Comparison of ENCODE assay signal across 12 mouse cellular contexts in the genomic region with DNA sequence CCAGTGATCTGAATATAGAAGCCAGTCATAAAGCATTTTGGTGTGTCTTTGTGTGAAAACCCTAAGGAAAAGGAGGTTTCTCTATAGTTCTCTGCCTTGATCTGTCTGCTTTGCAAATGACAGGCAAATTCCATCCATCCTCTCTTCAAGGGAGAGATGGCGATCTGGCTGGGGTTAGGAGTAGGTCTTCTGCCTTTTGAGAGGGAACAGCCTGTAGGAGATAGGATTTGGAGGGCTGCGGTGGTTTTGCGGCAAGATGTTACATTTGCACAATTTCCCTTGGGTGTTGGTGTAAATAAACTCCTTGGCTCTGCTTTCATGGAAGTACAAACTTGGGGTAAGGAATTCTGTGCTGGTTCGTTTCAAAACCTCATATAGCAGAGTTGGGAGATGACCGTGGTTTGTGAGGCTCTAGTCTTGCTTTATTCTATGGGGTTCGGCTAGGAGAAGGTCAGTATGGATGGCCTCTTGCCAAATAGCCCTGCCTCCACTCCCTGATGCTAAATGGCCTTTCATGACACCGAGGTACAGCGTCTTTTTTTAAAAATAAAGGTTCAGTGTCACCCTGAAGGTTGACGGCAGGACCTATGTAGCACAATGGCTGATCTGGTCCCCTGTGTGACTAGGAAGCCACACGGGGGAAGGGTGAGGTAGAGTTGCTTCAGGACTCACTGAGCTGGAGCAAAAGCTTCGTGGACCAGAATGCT.
DNase-seq lines count a peak whose midpoint lies in the region; ATAC-seq and TF ChIP-seq lines count a peak whose summit lies in the region.
"Had no signal": no experiment of that assay in that cellular context is flagged by ENCODE, and none has a peak within 500 bp of the region (broad histone marks: within the 10 kb centered on the region; RNA-seq: fewer than 3 reads in every experiment).

No protein-coding gene starts in this region.

- no peak overlapping the region for H3K9ac ChIP-seq in intestine, postnatal 0 days (ENCODE audit: low read depth, low read length)
- H3K9ac ChIP-seq: liver, embryonic 15.5 days had no signal

- no peak for TF ChIP-seq CTCF in intestine, postnatal 0 days (IDR thresholded peaks at IDR 0.05; ENCODE audit: low read depth)

- H3K4me1 ChIP-seq in midbrain, embryonic 10.5 days, result peaks cover 37% of the 10 kb centered on the region
- no peaks in the 10 kb centered on the region for H3K4me1 ChIP-seq in intestine, postnatal 0 days (replicated peaks; ENCODE audit: control insufficient read depth, insufficient read depth, low read length)
- H3K4me1 ChIP-seq: liver, embryonic 15.5 days had no signal

- H3K27ac ChIP-seq in midbrain, embryonic 10.5 days (replicated peaks), result no peak overlapping the region
- no peak overlapping the region for H3K27ac ChIP-seq in intestine, postnatal 0 days (ENCODE audit: low read depth, low read length)
- H3K27ac ChIP-seq: kidney, postnatal 0 days; liver, embryonic 15.5 days had no signal

- H3K9me3 ChIP-seq in midbrain, embryonic 10.5 days (replicated peaks), result no peaks in the 10 kb centered on the region
- H3K9me3 ChIP-seq in intestine, postnatal 0 days (ENCODE audit: control insufficient read depth), result no peaks in the 10 kb centered on the region
- H3K9me3 ChIP-seq: liver, embryonic 15.5 days had no signal

- DNase-seq in adrenal gland, postnatal 10 days, result peak; percentile 22
- DNase-seq in adrenal gland, adult 18-20 months (ENCODE audit: low spot score in 2 of 2), result no peak
- DNase-seq in retina, postnatal 1 day, result peak; percentile 28
- no peak for DNase-seq in retina, embryonic 14.5 days (ENCODE audit: low spot score)
- DNase-seq in midbrain, embryonic 10.5 days (ENCODE audit: low spot score), result no peak
- no peak for DNase-seq in ovary, postnatal 14 days (ENCODE audit: low spot score)
- no peak for DNase-seq in testis, postnatal 10 days (ENCODE audit: low spot score)
- DNase-seq: heart, postnatal 36 days had no signal

- ATAC-seq in intestine, postnatal 0 days, result no peak

- WGBS in midbrain, embryonic 10.5 days, result 84% methylated on average over 11 of the region's 11 CpGs
- WGBS in intestine, postnatal 0 days, result 81% methylated on average over 11 of the region's 11 CpGs

- no peak overlapping the region for H3K4me2 ChIP-seq in intestine, postnatal 0 days (replicated peaks; ENCODE audit: low read depth)
- H3K4me2 ChIP-seq: liver, embryonic 15.5 days had no signal

- H3K4me3 ChIP-seq in midbrain, embryonic 10.5 days, result peak overlapping the region; percentile 51; the same call in 1 of the 2 replicates
- H3K4me3 ChIP-seq in intestine, postnatal 0 days (ENCODE audit: low read depth, low read length), result no peak overlapping the region
- H3K4me3 ChIP-seq: erythroblast, embryonic 14.5 days; liver, embryonic 15.5 days had no signal

- H3K36me3 ChIP-seq in midbrain, embryonic 10.5 days, result no peaks in the 10 kb centered on the region
- no peaks in the 10 kb centered on the region for H3K36me3 ChIP-seq in intestine, postnatal 0 days (ENCODE audit: control insufficient read depth, insufficient read depth)
- H3K36me3 ChIP-seq: liver, embryonic 15.5 days had no signal

- peaks cover 29% of the 10 kb centered on the region for H3K27me3 ChIP-seq in midbrain, embryonic 10.5 days (ENCODE audit: low read depth, poor library complexity, severe bottlenecking)
- no peaks in the 10 kb centered on the region for H3K27me3 ChIP-seq in intestine, postnatal 0 days (replicated peaks; ENCODE audit: control insufficient read depth, insufficient read depth, low read length)

Comparison
In these comparisons a context has a peak if more than half of its experiments do, and no peak if none do; other contexts are left out.
1. DNase-seq: peak in adrenal gland, postnatal 10 days (single experiment) and retina, postnatal 1 day (single experiment); none in adrenal gland, adult 18-20 months (0 of 2), retina, embryonic 14.5 days (single experiment), midbrain, embryonic 10.5 days (single experiment), ovary, postnatal 14 days (single experiment) and testis, postnatal 10 days (single experiment).